Mouse (Mus musculus) B cell, adult 2 months (primary cell): Measurements from ENCODE around the gene Neurl4.
"Not testable (repeated sequence)": the region's sequence is repeated elsewhere in the genome, so short reads cannot be mapped to it uniquely, and the experiment has no call there.

Source experiments
- DNase-seq, 2 experiments: peaks; one replicate each; pipeline ENCODE4 v3.0.0; 2022

The Neurl4 gene

DNA sequence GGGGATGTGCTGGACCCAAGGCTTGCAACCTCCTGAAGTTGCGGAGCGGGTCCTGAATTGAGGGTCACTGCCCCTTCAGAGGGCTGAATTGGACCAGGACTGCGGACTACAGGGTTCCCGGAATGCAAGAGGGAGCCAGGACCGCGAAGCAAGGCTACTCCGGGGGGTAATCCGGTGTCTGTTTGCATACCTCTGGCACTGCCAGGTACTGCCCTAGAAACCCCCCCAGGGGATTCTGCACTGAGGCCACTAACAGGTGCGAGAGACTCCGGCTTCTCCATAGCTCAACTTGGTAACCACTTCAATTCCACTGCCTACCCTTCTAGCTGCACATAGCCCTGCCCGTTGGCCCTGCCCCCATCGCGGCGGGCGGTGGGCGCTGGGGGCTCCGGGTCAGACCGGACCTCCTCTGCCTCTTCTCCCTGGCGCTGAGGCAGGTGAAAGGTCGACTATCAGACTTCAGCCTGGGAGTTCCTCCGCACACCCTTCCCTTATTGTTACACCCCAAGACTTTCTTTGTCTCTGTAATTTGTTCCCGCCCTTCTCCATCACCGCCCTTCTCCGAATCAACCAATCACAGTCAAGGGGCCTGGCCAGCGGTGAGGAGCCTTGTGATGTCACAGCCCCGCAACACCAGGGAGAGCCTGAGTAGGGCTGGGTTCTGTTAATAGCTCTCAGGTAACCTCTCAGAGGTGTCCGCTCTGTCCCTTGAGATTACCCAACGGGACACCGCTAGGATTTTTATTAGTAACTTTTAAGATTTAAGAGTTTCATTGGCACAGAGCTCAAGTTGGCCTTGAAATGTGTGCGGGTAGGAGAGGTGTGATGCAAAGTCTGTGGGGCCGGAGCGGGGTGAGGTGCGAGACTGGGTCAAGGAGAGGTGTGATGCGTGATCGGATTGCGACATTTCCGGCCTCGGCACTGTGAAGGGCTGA, at the start of gene Neurl4, which contains the start of gene 2810408A11Rik:
Gene Neurl4 (plus strand): TSS at position 602 of the 935 bp plus-strand sequence.
Gene 2810408A11Rik (minus strand): TSS at position 517 of the 935 bp plus-strand sequence.
- peak; percentile 87 to 90 for DNase-seq

DNA sequence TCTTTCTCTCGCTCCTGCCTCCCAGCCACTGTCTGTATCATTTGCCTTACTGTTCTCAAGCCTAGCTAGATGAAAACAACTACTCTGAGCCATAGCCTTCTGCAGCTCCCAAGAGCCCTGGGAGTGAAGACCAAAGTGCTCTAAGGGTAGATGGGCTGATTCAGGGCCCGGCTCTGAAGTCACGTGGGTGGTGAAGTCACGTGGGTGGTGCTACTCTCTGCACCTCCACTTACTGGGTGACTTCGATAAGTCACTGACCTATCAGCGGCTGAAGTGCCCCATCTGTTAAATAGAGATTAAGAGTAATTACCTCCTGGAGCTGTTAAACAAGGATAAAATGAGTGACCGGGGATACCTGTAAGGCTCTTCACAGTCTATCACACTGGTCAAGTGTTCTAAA, 46.9 kb upstream of the Neurl4 start:
- peak in 1 of 2 experiments; percentile 19 for DNase-seq

DNA sequence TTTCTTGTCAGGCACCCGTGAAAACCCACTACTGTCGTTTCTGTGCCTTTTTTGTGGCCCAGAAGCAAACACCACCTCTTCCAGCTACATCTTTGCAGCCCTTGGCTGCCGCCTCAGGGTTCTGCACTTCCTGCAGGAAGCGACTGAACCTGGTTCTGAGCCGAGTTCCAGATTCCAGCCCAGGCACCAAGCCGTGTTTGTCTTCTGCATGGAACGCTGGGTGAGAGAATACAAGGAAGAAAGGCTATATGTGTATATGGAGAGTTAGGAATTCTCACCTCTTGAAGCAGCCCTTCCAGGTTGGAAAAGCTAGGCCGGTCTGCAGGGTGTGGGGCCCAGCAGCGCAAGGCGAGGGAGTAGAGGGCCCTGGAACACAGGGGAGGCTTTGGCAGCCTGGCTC, 46.2 kb upstream of the Neurl4 start:
- no peak for DNase-seq

DNA sequence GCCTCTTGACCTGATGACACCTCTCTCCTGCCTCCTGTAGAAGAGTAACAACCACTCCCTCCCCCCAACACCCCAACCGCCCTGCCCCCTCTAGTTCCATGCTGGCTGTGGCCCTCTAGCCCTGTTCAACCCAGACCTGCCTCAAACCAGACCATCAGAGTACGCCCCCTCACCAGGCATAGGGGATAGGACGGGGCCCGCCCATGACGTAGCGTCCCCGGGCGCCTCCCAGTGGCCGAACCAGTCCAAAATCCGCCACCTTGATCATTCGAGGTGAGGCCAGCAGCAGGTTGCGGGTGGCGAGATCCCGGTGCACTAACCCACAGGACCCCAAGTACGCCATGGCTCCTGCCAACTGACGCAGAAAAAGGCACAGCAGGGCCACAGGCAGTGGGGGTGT, 45.5 kb upstream of the Neurl4 start:
- peak; percentile 78 for DNase-seq

DNA sequence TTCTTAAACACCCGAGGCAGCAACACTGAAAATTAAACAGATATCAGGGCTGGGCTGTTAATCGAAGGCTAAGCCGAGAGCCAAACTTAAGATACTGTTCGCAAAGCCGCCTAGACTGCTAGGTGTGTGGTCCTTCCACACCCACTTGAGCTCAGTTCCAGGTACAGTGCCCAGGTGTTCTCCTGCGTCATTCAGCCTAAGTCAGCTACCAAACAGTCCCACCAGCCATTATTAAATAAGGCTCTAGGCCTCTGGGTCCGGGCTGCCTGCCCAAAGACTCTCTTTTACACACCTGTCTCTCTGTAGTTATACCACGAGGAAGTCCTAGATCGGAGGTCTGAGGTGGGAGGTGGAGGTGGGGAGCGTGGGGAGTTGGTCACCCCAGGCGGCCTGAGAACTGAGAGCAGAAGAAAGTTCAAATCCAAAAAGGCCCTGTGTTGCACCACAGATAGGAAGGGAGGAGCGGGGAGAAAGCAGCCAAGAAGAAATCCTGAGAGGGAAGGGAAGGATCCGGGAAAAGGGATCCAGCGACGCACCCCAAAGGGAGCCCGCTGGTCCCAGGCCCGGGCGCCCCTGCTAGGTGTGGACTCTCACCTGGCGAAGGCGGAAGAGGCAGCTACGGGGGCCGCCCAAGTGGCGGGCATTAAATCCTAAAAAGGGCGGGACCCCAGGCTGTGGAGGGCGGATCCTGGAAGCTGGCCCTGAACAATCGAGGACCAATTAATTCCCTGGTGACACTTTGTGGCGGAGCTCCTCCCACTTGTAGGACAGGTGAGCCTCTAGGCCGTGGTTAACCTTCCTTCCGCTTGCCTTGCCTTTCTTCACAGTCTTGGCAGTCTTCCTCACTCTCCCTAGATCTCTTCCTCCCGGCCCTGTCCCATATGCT, 42.5 kb upstream of the Neurl4 start, which contains the start of gene Tnk1:
Gene Tnk1 (minus strand): TSS at position 618 of the 886 bp plus-strand sequence.
- DNase-seq, result no peak

DNA sequence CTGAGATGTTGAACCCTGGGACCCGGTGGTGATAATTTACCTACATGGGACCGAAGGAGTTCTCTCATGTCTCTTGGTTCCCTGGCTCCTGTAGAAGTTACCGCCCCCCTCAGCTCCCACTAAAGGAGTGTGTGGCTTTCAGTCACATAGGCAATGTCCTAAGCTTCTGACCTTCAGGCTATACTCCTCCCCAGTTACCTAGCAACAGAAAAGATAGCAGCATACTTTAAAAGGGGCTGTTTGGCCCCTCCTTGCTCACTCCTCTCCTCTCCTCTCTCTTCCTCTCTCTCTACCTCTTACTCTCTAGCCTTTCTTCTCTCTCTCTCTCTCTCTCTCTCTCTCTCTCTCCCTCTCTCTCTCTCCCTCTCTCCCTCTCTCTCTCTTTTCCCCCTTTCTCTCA, 37.1 kb upstream of the Neurl4 start:
- DNase-seq, result not testable (repeated sequence)

DNA sequence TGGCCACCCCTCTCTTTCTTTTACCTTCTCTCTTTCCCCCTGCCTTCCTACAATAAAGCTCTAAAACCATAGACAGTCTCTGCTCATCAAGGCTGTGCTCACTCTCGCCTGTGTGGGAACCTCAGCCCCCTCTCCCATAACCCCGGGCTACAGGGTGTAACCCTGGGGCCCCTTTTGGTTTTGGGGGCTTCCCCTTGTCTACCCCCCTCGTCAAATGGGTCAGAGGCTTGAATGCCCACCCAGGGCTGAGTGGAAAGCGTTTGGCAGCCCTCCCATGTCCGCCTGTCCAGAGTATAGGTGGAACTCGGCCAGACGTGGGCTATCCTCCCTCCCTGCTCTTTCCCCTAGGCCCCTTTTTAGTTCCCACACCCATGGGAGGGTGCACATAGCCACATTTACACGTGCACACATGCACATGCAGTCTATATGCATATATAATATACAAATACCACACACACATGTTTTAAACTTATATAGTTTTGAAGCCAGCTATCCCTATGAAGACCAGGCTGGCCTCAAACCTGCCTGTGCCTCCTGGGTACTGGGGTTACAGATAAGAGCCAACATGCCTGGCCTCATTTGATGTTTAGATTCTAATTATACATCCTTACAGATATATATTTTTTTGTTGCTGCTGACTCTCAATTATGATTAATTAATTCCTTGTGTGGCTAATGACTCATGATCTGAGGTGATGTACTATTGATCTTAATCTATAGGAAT, 36.6 kb upstream of the Neurl4 start:
- no peak for DNase-seq

DNA sequence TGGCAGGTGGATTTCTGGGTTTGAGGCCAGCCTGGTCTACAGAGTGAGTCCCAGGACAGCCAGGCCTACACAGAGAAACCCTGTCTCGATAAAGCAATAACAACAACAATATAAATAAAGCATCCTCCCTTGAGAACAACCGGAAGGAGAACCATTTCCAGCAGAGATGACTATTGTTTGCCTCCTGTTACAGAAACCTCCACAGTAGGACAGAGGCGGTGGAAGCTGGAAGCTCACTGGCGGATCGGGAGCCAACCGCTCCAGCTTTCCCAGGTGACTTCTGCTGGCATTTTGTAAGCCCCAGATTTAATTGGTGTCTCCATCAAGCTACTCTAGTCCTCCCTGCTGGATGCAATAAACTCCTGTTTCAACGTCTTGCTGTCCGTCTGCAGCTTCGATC, 35.3 kb upstream of the Neurl4 start:
- DNase-seq, result no peak

DNA sequence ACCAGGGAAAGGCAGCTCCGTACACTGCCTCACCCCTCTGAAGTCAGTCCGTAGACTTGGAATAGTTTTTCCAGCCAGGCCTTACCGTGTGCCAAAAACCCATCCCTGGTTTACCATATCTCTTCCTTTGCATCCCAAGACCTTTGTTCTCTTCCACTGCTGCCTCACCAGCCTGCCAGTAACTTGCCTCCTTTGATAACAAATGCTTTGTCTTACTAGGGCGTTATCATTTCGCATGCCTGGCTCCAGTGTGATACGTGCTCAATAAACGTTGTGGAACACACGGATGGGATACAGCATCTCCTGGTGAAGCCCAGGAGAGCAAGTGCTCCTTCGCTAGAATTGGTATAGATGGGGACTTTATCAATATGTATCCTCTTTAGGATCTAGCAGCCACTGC, 33.5 kb upstream of the Neurl4 start:
- DNase-seq, result no peak

DNA sequence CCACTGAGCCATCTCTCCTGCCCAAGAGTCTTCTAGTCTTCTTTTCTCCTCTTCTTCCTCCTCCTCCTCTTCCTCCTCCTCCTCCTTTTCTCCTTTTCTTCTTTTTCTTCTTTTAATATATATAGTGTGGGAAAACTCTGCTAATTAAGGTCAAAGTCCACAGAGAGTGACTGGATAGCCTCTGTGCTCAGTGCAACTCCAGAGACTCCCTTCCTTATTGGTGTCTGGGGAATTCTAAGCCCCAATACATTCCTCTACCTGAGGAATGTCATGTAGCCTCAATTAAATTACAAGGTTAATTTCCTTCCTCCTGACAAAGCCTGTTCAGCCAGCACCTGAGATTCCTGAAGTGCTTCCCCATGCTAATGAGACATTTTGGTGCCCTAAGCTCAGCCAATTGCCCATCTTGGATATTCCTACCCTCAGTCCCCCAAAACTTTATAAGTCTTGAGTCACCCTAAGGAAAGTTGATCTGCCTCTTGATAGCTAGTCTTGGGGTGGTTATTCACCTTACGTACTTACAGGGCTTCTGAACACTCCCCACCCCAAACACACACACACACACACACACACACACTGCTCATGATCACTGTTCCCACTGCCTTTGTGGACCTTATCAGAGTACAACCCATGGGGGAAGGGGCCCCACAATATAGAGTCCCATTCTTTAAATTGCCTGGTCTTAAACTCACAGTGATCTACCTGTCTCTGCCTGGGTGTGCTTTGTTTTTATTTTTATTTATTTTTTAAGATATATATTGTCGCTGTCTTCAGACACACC, 30.4 kb upstream of the Neurl4 start:
- DNase-seq, result no peak

DNA sequence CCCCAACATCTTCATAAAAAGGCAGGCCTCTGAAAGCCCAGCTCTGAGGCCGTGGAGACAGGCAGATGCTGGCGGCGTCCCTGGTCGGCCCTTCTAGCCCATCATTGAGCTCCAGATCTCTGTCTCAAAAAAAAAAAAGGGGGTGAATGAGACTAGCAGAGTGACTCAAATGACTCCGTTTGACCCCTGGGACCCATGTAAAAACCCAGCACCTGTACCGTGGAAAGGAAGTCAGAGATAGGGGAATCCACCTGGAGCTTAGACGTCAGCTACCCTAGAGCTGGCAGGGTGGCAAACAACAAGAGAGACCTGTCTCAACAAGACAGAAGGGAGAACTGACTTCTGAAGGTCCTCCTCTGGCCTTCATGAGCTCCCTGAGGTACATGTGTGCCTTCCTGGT, 29.1 kb upstream of the Neurl4 start:
- DNase-seq, result no peak

DNA sequence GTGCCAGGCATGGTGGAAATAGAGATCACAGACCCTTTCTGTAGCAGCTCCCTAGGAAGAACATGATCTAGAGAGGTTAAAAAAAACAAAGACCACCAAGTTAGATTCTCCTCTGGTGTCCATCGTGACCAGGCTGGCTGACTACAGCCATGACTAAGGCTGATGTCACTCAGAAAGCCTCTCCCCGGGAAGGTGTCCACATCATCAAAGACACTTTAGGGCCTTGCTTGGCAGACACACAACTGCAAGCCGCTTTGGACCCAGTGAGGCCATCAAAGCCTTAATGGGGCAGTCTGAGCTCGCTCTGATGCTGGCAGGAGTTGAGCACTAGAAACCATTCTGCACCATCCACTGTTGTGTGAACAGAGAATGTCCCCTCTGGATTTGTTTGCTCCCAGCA, 28.4 kb upstream of the Neurl4 start:
- no peak for DNase-seq

DNA sequence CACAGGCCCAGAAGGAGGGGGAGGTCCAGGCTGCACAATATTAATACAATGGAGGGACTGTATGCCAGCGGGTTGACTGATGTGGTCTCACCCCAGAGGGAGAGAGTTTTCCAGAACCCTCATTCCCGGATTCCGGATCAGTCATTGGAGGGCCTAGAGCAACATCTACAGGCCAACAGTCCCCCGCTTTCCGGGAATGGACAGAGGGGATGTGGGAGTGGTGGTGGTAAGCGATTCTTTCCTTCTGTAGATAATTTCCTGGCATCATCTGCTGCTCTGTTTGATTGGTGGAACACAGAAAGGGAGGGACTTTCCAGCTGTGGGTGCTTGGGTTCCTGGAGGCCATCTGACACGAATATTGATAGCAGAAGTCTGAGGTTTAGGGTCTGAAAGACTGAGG, 24.7 kb upstream of the Neurl4 start:
- DNase-seq, result no peak

DNA sequence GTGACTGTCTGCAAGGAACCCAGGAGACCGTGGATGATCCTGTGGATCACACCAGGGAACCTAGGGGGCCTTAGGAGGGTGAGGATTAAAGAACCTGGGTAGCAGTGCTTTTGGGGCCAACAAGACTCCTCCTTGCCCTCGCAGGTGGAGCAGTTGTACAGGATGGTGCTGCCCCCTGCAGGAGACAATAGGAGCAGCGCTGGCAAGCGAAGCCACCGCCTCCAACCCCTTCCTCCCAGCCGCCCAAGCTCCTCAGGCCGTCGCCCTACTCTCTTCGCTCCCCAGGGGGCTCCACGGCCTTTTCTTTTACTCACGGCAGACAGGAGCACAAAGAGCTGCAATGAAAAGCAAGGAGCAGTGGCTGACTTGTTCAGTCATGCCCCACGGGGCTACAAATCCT, 24.0 kb upstream of the Neurl4 start:
- DNase-seq, result peak; percentile 92 to 94

DNA sequence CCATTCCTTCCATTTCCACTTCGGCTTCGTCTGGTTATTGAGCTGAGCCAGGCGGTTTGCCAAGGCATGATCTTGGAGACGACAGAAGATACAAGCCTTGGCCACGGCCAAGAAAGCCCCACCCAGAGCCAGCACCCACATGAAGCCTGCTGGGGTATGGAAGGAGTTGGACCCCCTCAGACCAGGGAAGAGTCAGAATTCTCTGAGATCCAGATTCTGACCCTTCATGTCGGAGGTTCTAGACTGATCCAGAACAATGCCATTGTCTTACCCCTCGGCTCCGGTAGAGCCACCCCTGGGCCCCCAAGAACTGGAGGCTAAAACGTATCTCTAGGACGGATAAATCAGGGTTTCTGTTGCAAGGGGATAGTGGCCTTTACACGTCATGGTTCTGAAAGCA, 23.0 kb upstream of the Neurl4 start, which contains the start of gene Tmem95:
Gene Tmem95 (minus strand): TSS at position 141 of the 400 bp plus-strand sequence.
- no peak for DNase-seq

DNA sequence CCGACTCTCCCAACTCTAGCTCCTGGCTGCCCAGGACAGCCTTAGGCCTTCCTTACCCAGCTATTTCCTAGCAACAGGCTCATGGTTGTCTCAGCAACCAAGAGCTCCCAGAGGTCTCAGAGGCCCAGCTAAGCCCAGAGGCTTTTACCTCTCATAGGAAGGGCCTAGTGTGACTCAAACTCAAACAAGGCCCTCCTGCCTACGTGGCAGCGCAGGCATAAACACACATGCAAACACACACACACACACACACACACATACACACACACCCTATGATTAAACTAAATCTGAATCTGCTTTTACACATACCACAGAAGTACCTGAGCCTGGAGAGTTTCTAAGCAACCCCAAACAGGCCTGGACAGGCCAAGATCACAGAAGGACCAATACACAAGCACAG, 22.5 kb upstream of the Neurl4 start:
- DNase-seq, result no peak

DNA sequence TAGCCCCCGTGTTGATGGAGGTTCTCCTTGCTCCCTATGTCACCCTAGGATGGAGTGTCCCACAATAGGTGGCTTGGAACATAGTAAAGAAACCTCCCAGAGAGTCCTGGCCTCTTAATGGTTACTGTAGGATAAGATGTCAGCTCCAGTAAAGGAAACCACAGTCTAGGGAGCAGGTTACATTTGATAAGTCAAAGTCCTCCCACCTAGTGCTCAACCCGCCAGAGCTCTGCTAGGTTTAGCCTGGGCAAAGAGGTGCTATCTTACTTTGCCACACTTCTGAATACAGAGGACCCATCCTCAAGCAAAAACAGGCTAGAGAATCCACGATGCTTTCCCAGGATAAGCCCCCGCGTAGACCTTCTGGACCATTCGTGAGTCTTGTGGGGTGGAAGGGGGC, 21.9 kb upstream of the Neurl4 start:
- DNase-seq, result no peak

DNA sequence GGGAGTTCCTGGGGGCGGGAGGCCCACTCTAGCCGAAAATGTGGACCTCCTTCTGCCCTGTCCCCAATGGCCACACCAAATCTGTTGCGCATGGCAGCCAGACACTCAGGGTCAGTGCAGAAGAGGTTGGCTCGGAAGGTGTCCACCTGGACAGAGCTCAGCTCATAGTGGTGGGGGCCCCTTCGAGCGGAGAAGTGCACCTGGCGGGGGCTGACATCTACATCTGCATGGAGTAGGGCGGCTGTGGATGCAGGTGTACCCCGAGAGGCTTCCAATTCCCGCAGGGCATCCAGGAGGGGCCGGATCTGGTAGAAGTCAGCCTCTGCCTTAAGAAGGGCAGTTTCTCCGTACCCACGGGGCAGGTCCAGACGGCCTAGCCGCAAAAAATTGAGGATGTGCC, 21.2 kb upstream of the Neurl4 start:
- no peak for DNase-seq

DNA sequence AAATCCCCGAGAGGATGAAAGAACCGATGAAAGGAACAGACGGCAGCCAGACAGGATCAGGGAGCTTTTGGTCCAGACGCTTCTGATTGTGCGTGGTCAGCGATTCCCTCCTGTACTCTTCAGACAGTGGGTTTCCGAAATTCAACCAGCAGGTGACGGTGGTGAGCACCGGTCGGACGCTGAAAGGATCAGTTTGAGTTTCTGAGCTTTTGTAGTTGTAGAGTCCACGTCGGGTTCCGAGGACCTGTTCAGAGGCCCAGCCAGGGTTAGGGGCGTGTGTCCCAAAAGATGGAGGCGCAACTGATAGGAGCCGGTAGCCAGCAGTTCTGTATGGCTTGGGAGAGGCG, 20.4 kb upstream of the Neurl4 start:
- DNase-seq, result peak; percentile 76

DNA sequence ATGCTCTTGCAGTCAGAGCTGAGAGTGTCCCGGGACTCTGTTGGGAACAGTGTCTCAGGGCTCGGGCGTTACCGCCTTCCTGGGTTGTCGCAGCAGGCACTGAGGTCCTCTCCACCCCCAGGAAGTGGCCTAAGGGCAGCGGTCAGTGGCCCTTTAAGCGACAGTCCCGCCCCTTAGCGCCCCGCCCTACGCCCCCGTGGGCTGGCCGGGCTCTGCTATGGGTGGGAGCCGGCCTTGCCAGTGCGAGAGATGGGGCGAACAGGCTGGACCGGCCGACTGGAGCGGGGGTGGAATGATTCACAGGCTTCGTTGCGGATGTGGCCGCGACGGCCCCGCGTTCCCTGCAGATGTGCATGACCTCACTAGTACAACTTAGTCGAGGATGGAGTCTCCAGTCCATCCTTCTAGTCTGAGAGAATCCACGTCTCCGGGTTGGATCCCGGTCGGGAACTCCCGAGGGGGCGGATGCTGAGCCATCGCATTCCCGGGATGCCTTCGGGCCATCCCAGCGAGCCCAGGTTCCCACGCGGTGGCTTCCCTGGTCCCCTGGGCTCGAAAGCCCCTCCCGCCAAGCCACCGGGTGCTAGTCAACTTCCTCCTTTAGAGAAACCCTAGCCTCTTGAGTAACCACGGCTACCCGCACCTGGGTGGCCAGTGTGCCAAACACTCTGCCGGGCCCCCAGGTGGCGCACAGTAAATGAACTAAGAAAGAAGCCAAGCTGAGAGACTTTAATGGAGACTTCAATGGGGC, 19.8 kb upstream of the Neurl4 start, which contains the start of gene Kctd11:
Gene Kctd11 (minus strand): TSS at position 554 of the 751 bp plus-strand sequence.
- DNase-seq, result peak; percentile 90 to 92
